Mouse (Mus musculus) MEL (cell line): Measurements from ENCODE around the gene Galnt2.

ENCODE experiments used
- BHLHE40 ChIP-seq: IDR thresholded peaks from 2 replicates; pipeline ENCODE4 v1.6.1; 2012; ENCODE audit warnings: low read depth, mild to moderate bottlenecking, inconsistent platforms, low read length, improper control_type of control experiment, borderline replicate concordance
- CHD1 ChIP-seq: IDR thresholded peaks from 2 replicates; pipeline ENCODE4 v1.6.1; 2012; ENCODE audit warnings: low read depth, mild to moderate bottlenecking, inconsistent platforms, low read length, improper control_type of control experiment
- CTCF ChIP-seq, 3 experiments: IDR thresholded peaks in 2 of 3; conservative IDR thresholded peaks in 1 of 3; 2 replicates each; pipeline ENCODE4 v1.5.1; 2011 to 2012; ENCODE audit warnings: low read length in 3 of 3, low read depth in 2 of 3, mild to moderate bottlenecking in 2 of 3, improper control_type of control experiment in 1 of 3, inconsistent platforms in 1 of 3, mixed read lengths in 1 of 3, moderate library complexity in 1 of 3; ENCODE audit not compliant: control insufficient read depth in 1 of 3, insufficient read depth in 1 of 3, poor library complexity in 1 of 3, severe bottlenecking in 1 of 3
- EP300 ChIP-seq, 2 experiments: IDR thresholded peaks; 2 replicates each; pipeline ENCODE4 v1.6.1; 2011; ENCODE audit warnings: improper control_type of control experiment in 2 of 2, low read length in 2 of 2, low read depth in 1 of 2, mild to moderate bottlenecking in 1 of 2
- GABPA ChIP-seq: IDR thresholded peaks from 2 replicates; pipeline ENCODE4 v1.6.1; 2012; ENCODE audit warnings: low read depth, mild to moderate bottlenecking, inconsistent platforms, low read length, improper control_type of control experiment, moderate library complexity
- JUND ChIP-seq: IDR thresholded peaks from 2 replicates; pipeline ENCODE4 v1.6.1; 2011; ENCODE audit warnings: low read depth, mild to moderate bottlenecking, improper control_type of control experiment, low read length
- MAFK ChIP-seq: IDR thresholded peaks from 2 replicates; pipeline ENCODE4 v1.6.1; 2011; ENCODE audit warnings: low read depth, mild to moderate bottlenecking, low read length, improper control_type of control experiment, borderline replicate concordance
- MYB ChIP-seq: IDR thresholded peaks from 2 replicates; pipeline ENCODE4 v1.6.1; 2011; ENCODE audit warnings: mild to moderate bottlenecking, low read depth, low read length, improper control_type of control experiment
- NELFE ChIP-seq: IDR thresholded peaks from 2 replicates; pipeline ENCODE4 v1.6.1; 2011; ENCODE audit warnings: low read depth, low read length, improper control_type of control experiment
- POLR2A ChIP-seq, 2 experiments: IDR thresholded peaks; 2 replicates each; pipeline ENCODE4 v1.6.1; 2011 to 2012; ENCODE audit warnings: low read length in 2 of 2, mild to moderate bottlenecking in 2 of 2, control low read depth in 1 of 2, improper control_type of control experiment in 1 of 2, low read depth in 1 of 2, moderate library complexity in 1 of 2; ENCODE audit not compliant: control insufficient read depth in 1 of 2, insufficient read depth in 1 of 2, poor library complexity in 1 of 2
- POLR2AphosphoS2 ChIP-seq: IDR thresholded peaks from 2 replicates; pipeline ENCODE4 v1.6.1; 2011; ENCODE audit warnings: low read length, improper control_type of control experiment
- TAL1 ChIP-seq: IDR thresholded peaks from 2 replicates; pipeline ENCODE4 v1.6.1; 2012; ENCODE audit warnings: mild to moderate bottlenecking, inconsistent platforms, low read length, moderate library complexity, mixed read lengths

GRCm38 (mm10) chr8:124284984-124285576 is 53.9 kb downstream of the Galnt2 start:
- TF ChIP-seq CTCF (IDR thresholded peaks at IDR 0.05 in 2 of 3, conservative IDR thresholded peaks at IDR 0.05 in 1 of 3; ENCODE audit: control insufficient read depth in 1 of 3, insufficient read depth in 1 of 3, low read depth in 2 of 3, low read length in 3 of 3, poor library complexity in 1 of 3, severe bottlenecking in 1 of 3) (no peak), POLR2A (IDR thresholded peaks at IDR 0.05; ENCODE audit: control insufficient read depth in 1 of 2, insufficient read depth in 1 of 2, low read depth in 1 of 2, low read length in 2 of 2, poor library complexity in 1 of 2) (no peak), MYB (no peak), TAL1 (no peak), BHLHE40 (no peak), CHD1 (no peak), MAFK (no peak), GABPA (no peak), NELFE (no peak), EP300 (IDR thresholded peaks at IDR 0.05; ENCODE audit: low read depth in 1 of 2, low read length in 2 of 2) (no peak), POLR2AphosphoS2 (no peak), JUND (no peak)
